Mouse (Mus musculus) liver (tissue): ENCODE results near the gene Kctd21.

Experiments used
- DNase-seq: peaks from one replicate; pipeline ENCODE4 v3.0.0-alpha.2; 2020; ENCODE audit warnings: mixed read lengths

Gene Kctd21

DNA sequence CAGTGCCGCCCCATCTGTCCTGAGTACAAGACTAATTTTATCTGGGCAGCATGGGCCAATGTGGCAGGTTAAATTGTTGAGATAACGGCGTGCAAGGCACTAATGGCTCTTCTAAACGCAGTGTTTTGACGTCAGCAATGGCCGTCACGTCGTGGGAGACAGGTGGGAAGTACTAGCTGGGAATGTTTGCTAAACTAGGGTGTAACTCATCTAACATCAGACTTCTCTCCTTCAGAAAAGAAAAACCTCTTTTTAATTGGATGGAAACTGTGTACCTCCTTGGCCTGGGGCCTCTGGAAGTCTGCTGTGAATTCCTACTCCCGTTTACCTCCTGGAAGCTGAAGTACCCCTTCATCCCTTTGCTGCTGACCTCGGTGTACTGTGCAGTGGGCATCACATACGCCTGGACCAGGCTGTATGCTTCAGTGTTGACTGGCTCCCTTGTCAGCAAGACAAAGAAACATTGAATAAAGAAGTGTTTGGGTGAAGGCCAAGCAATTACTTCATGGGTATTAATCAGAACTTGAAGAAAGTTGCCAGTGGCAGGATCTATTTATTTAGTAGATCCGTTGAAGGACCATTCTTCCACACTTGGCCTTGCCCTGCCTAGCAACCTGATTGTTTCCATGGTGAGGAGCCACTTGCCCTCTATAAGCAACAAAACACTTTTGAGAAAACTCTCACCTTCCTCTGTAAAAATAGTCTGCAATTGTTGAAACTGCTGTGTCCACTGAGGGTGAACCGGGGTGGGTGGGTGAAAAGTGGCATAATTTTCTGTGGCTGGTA, 59.4 kb downstream of the Kctd21 start:
- no peak for DNase-seq

DNA sequence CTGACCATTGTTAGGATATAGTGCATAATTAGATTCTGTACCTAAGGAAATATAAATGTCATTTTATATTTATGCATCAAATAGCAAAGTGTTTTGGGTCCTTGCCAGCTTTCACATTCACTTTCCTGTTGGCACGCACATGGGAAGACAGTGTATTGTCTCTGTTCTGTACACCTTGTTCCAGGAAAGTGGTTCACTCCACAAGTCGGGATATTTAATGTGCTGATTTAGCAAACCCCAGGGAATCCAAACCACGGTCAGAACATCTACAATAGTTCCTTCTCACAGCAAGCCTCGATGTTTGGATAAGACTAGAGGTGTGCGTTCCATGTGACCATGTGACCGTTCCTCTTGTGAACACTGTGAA, 59.9 kb downstream of the Kctd21 start:
- no peak for DNase-seq

DNA sequence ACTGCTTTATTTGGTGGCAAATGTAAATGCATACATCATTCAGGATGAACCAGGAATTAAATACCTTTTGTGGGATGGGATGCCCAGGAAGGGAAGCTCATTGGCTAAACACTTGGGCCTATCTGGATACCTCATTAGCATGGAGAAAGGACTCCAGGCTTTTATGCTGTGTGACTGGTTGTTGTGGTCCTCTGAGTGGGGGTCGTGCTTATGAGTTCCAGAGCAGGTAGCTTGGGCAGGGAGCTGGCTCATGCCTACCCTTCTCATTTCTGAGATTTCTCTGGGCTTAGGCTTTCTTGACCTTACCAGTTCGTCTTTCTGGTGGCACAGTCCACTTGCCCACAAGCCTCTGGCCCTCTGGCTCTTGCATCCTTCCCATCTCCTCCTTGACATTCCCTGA, 62.2 kb downstream of the Kctd21 start:
- DNase-seq = no peak

DNA sequence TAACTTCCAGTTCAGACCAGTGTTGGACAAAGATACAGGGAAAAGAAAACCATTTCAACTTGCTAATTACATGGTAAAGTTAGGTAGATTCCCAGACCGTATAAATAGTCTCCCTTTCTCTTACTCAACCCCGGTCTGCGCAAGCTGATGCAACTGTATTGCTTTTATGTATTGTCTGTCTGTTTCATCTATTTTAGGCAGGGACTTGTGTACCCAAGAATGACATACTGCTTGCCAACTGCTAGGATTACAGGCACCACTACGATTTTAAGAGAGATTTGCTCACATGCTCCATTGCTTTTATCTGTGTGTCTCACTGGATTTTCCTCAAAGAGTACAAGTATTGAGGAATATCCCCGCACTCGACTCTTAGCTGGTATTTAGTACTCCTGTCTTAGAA, 66.8 kb downstream of the Kctd21 start:
- no peak for DNase-seq
